Comparison of ENCODE assay signal across 14 mouse cellular contexts in genomic region chr11:97031977-97032376, GRCm38 (mm10). TPM values are rescaled to one million over a fixed set of nuclear protein-coding genes. Genes with fewer than 3 reads are reported as not detected.
"Had no signal": no experiment of that assay in that cellular context is flagged by ENCODE, and none has a peak within 500 bp of the region (broad histone marks: within the 10 kb centered on the region; RNA-seq: fewer than 3 reads in every experiment).

No protein-coding gene starts in this region.

- ATAC-seq: intestine, embryonic 15.5 days; liver, embryonic 12.5 days had no signal

- H3K4me3 ChIP-seq: intestine, embryonic 15.5 days; limb, embryonic 15.5 days; liver, embryonic 12.5 days; midbrain, embryonic 10.5 days; neural tube, embryonic 12.5 days had no signal

- H3K27ac ChIP-seq: intestine, embryonic 15.5 days; limb, embryonic 15.5 days; liver, embryonic 12.5 days; midbrain, embryonic 10.5 days; neural tube, embryonic 12.5 days; stomach, postnatal 0 days had no signal

- H3K27me3 ChIP-seq: intestine, embryonic 15.5 days; limb, embryonic 15.5 days; neural tube, embryonic 12.5 days had no signal

- DNase-seq: left cerebral cortex, postnatal 4 days; lung, embryonic 14.5 days; lung, postnatal 10 days; lung, postnatal 4 days; midbrain, embryonic 14.5 days; thymus, adult 2 months; thymus, postnatal 25 days had no signal

- H3K9ac ChIP-seq: intestine, embryonic 15.5 days; limb, embryonic 15.5 days; liver, embryonic 12.5 days; lung, embryonic 14.5 days; neural tube, embryonic 12.5 days had no signal

- H3K4me2 ChIP-seq: intestine, embryonic 15.5 days; limb, embryonic 15.5 days; liver, embryonic 12.5 days; lung, embryonic 14.5 days; neural tube, embryonic 12.5 days had no signal

- H3K9me3 ChIP-seq: intestine, embryonic 15.5 days; limb, embryonic 15.5 days; liver, embryonic 12.5 days; midbrain, embryonic 10.5 days; neural tube, embryonic 12.5 days had no signal

RNA-seq across cellular contexts. Expression of gene Sp6, which starts 18.8 kb away (rescaled TPM):
- polyA plus RNA-seq: liver, embryonic 16.5 days; midbrain, embryonic 14.5 days had no signal
